Mouse (Mus musculus): Measurements from ENCODE around the gene Slc44a1. TPM values are rescaled to one million over a fixed set of nuclear protein-coding genes. Genes with fewer than 3 reads are reported as not detected.

The Slc44a1 gene
- polyA plus RNA-seq, 1 experiment, result 10.2 TPM

DNA sequence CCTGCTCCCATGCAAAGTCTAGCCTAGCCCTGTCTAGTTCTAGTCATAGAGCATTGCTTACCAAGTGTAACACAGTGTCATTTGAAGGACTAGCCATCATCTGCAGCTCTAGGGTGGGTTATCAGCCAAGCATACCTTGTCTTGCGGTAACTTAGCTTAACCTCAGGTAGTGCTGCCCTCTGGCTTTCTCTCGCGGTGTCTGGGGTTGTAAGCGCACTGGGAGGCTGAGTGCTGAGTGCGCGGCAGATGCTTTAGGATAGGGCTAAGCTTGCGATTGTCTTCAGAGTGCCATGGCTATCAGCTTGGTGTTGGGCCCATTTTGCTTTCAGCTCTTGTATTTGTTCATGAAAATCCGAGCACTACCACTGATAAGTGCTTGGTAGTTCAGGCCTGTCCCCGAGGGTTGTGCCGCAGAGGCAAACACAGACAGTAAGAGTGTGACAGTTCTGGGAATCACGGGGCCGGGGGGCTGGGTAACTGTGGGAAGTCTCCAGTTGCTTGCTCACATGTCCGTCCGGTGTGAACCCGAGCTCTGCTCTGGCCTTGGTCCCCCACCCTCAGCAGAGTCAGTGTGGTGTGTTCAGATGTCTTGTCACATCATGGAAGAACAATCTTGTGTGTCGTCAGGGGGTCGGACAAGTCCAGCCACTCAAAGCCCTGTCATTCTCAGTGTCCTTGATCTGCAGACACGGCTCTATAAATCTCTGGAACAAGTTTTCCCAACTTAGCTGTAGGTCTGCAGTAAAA lies 22.5 kb downstream of the Slc44a1 start:
- H3K4me3 ChIP-seq (replicated peaks; ENCODE audit: control insufficient read depth, low read depth, low read length), result no peak overlapping the region
- H3K4me1 ChIP-seq (ENCODE audit: control insufficient read depth, insufficient read depth, low read length), result no peaks in the 10 kb centered on the region; the same call in 1 of the 2 replicates
- no peak overlapping the region for H3K27ac ChIP-seq (ENCODE audit: control insufficient read depth, insufficient read depth, low read depth, low read length, poor library complexity)
- WGBS, result 93% methylated on average over 18 of the region's 18 CpGs
- TF ChIP-seq POLR2A (IDR thresholded peaks at IDR 0.05; ENCODE audit: borderline replicate concordance, control insufficient read depth, low read depth, low read length), result no peak
- TF ChIP-seq CTCF (IDR thresholded peaks at IDR 0.05; ENCODE audit: control insufficient read depth, insufficient read depth, low read length), result no peak

GRCm38 (mm10) chr4:53465887-53466286 lies 25.7 kb downstream of the Slc44a1 start:
- no peak overlapping the region for H3K4me3 ChIP-seq (replicated peaks; ENCODE audit: control insufficient read depth, low read depth, low read length)
- 80% methylated on average over 1 of the region's 1 CpGs for WGBS
- TF ChIP-seq CTCF (IDR thresholded peaks at IDR 0.05; ENCODE audit: control insufficient read depth, insufficient read depth, low read length) (no peak), POLR2A (IDR thresholded peaks at IDR 0.05; ENCODE audit: borderline replicate concordance, control insufficient read depth, low read depth, low read length) (no peak)
- no peak overlapping the region for H3K27ac ChIP-seq (ENCODE audit: control insufficient read depth, insufficient read depth, low read depth, low read length, poor library complexity)
- H3K4me1 ChIP-seq (ENCODE audit: control insufficient read depth, insufficient read depth, low read length), result no peaks in the 10 kb centered on the region; the same call in 1 of the 2 replicates

DNA sequence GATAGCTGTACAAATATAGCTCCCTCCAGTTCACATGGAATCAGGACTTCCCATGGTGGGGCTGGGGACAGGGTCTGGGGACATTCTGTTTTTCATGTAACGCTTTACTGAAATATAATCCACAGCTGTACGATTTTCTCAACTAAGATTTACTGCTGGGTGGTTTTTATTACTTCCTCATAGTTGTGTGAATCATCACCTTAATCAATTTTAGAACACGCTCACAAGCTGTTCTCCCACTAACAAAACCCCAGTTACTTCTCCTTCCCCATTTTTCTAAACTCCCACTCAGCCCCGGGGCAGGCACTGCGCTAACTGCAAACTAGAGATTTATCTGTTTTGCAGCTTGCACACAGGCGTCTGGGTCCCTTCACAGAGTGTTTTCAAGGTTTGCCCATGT lies 28.8 kb downstream of the Slc44a1 start:
- Histone ChIP-seq H3K4me1 (ENCODE audit: control insufficient read depth, insufficient read depth, low read length) (no peaks in the 10 kb centered on the region; the same call in 1 of the 2 replicates), H3K27ac (ENCODE audit: control insufficient read depth, insufficient read depth, low read depth, low read length, poor library complexity) (no peak overlapping the region), H3K4me3 (replicated peaks; ENCODE audit: control insufficient read depth, low read depth, low read length) (no peak overlapping the region)
- TF ChIP-seq CTCF (IDR thresholded peaks at IDR 0.05; ENCODE audit: control insufficient read depth, insufficient read depth, low read length) (no peak), POLR2A (IDR thresholded peaks at IDR 0.05; ENCODE audit: borderline replicate concordance, control insufficient read depth, low read depth, low read length) (no peak)
- 3% methylated on average over 6 of the region's 6 CpGs for WGBS

GRCm38 (mm10) chr4:53474109-53474508 lies 33.9 kb downstream of the Slc44a1 start:
- TF ChIP-seq POLR2A (IDR thresholded peaks at IDR 0.05; ENCODE audit: borderline replicate concordance, control insufficient read depth, low read depth, low read length), result no peak
- no peak for TF ChIP-seq CTCF (IDR thresholded peaks at IDR 0.05; ENCODE audit: control insufficient read depth, insufficient read depth, low read length)
- Histone ChIP-seq H3K4me1 (ENCODE audit: control insufficient read depth, insufficient read depth, low read length) (no peaks in the 10 kb centered on the region; the same call in 1 of the 2 replicates), H3K27ac (ENCODE audit: control insufficient read depth, insufficient read depth, low read depth, low read length, poor library complexity) (no peak overlapping the region), H3K4me3 (replicated peaks; ENCODE audit: control insufficient read depth, low read depth, low read length) (no peak overlapping the region)

GRCm38 (mm10) chr4:53475230-53475952 lies 35.2 kb downstream of the Slc44a1 start:
- WGBS, result 86% methylated on average over 20 of the region's 20 CpGs

DNA sequence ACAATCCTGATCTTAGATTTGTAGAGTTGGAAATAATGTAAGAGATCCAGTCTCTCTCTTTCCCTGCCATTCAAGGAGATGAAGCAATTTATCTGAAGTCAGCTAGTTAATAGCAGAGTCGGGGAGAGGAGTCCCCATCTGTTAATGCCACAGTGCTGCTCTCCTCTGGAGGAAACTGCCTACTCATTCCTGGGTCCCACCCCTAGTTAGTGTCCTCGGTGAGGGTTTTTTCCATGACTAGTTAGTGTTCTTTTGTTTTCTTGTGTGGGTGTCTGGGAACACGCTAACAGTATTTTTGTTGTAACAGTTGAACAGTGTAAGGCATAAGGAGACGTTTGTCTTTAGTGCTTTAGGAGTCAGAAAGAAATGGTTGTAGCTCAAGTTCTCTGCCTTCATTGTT lies 38.4 kb downstream of the Slc44a1 start:
- 51% methylated on average over 4 of the region's 4 CpGs for WGBS
- Histone ChIP-seq H3K4me3 (replicated peaks; ENCODE audit: control insufficient read depth, low read depth, low read length) (no peak overlapping the region), H3K27ac (ENCODE audit: control insufficient read depth, insufficient read depth, low read depth, low read length, poor library complexity) (no peak overlapping the region), H3K4me1 (ENCODE audit: control insufficient read depth, insufficient read depth, low read length) (no peaks in the 10 kb centered on the region)
- TF ChIP-seq POLR2A (IDR thresholded peaks at IDR 0.05; ENCODE audit: borderline replicate concordance, control insufficient read depth, low read depth, low read length), result no peak
- no peak for TF ChIP-seq CTCF (IDR thresholded peaks at IDR 0.05; ENCODE audit: control insufficient read depth, insufficient read depth, low read length)

More at GRCm38 (mm10) chr4:53475230-53475952, 35.2 kb downstream of the Slc44a1 start:
- Histone ChIP-seq H3K27ac (ENCODE audit: control insufficient read depth, insufficient read depth, low read depth, low read length, poor library complexity) (no peak overlapping the region), H3K4me3 (replicated peaks; ENCODE audit: control insufficient read depth, low read depth, low read length) (no peak overlapping the region), H3K4me1 (ENCODE audit: control insufficient read depth, insufficient read depth, low read length) (no peaks in the 10 kb centered on the region)
- TF ChIP-seq POLR2A (IDR thresholded peaks at IDR 0.05; ENCODE audit: borderline replicate concordance, control insufficient read depth, low read depth, low read length), result no peak
- TF ChIP-seq CTCF (IDR thresholded peaks at IDR 0.05; ENCODE audit: control insufficient read depth, insufficient read depth, low read length), result no peak

GRCm38 (mm10) chr4:53487216-53488188 lies 47.3 kb downstream of the Slc44a1 start:
- Histone ChIP-seq H3K4me3 (replicated peaks; ENCODE audit: control insufficient read depth, low read depth, low read length) (no peak overlapping the region), H3K27ac (ENCODE audit: control insufficient read depth, insufficient read depth, low read depth, low read length, poor library complexity) (no peak overlapping the region), H3K4me1 (ENCODE audit: control insufficient read depth, insufficient read depth, low read length) (no peaks in the 10 kb centered on the region)
- WGBS, result 82% methylated on average over 12 of the region's 12 CpGs
- TF ChIP-seq POLR2A (IDR thresholded peaks at IDR 0.05; ENCODE audit: borderline replicate concordance, control insufficient read depth, low read depth, low read length) (no peak), CTCF (IDR thresholded peaks at IDR 0.05; ENCODE audit: control insufficient read depth, insufficient read depth, low read length) (no peak)

All from bone marrow, adult 2 months (tissue).